Mouse (Mus musculus) midbrain, embryonic 11.5 days (tissue): ENCODE data around the gene Dclk1. TPM values are rescaled to one million over a fixed set of nuclear protein-coding genes. Genes with fewer than 3 reads are reported as not detected.

ENCODE experiments used
- ATAC-seq: fragments of 200-750 bp; cut with Nextera tagmentation; 2 replicates; pipeline ENCODE4 v1.8.0; 2017; ENCODE audit warnings: moderate TSS enrichment, moderate library complexity; ENCODE audit not compliant: low FRiP score
- DNase-seq: peaks from one replicate; pipeline ENCODE4 v3.0.0; 2015; ENCODE audit warnings: low spot score; ENCODE audit errors: missing footprints
- H3K27ac ChIP-seq: fragments of 300-500 bp; sonication (generic); 2 replicates; pipeline ENCODE4 v1.5.1; 2014; ENCODE audit warnings: low read depth, low read length
- H3K27me3 ChIP-seq: fragments of 300-500 bp; sonication (generic); 2 replicates; pipeline ENCODE4 v1.6.1; 2014; ENCODE audit warnings: mild to moderate bottlenecking, low read length, moderate library complexity, mixed read lengths; ENCODE audit not compliant: control insufficient read depth, insufficient read depth
- H3K36me3 ChIP-seq: fragments of 300-500 bp; sonication (generic); 2 replicates; pipeline ENCODE4 v1.6.1; 2014; ENCODE audit warnings: mild to moderate bottlenecking, low read length, moderate library complexity, mixed read lengths; ENCODE audit not compliant: control insufficient read depth, insufficient read depth
- H3K4me1 ChIP-seq: fragments of 300-500 bp; sonication (generic); 2 replicates; pipeline ENCODE4 v1.6.1; 2014; ENCODE audit warnings: low read length; ENCODE audit not compliant: control insufficient read depth, insufficient read depth
- H3K4me2 ChIP-seq: fragments of 300-500 bp; sonication (generic); 2 replicates; pipeline ENCODE4 v1.6.1; 2014; ENCODE audit warnings: mild to moderate bottlenecking, moderate library complexity
- H3K4me3 ChIP-seq: fragments of 300-500 bp; sonication (generic); 2 replicates; pipeline ENCODE4 v1.5.1; 2014; ENCODE audit warnings: low read depth, low read length
- H3K9ac ChIP-seq: fragments of 300-500 bp; sonication (generic); 2 replicates; pipeline ENCODE4 v1.6.1; 2014; ENCODE audit warnings: low read length
- H3K9me3 ChIP-seq: fragments of 300-500 bp; sonication (generic); 2 replicates; pipeline ENCODE4 v1.6.1; 2016; ENCODE audit warnings: low read length; ENCODE audit not compliant: control insufficient read depth
- WGBS: fragments of 180-500 bp; shearing (Covaris S2); extraction: QIAGEN DNeasy Blood & Tissue Kit; methylation state at CpG from one replicate; pipeline ENCODE4 v1.1.7; 2014; 5-methylcytosine and 5-hydroxymethylcytosine counted together
- polyA plus RNA-seq: library from polyadenylated mRNA; unstranded; fragments of >200 nt; fragmentation: Nextera tagmentation; extraction: Ambion mirVana; gene quantifications from 2 replicates; pipeline ENCODE4 v1.2.1, GENCODE M21; 2014

Gene Dclk1
- polyA plus RNA-seq, 1 experiment from 2014 or later: 63.2 TPM

DNA sequence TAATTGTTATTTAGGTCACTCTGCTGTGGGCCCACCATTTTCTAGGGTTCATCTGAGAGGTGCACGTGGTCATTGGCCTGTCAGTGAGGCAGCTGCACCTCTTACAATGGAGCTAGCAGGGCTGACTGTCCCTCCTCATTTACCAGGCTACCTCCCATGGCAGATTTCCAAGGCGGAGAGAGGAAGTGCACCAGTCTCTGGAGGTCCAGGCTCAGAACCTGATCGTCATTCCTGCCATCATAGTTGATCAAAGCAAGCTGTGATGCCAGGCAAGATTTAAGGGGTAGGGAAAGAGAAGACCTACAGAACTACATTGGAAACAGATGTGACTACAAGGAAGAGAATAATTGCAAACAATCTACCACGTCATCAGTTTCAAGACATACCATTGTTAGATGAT is 308.8 kb downstream of the Dclk1 start:
- 78% methylated on average over 4 of the region's 4 CpGs for WGBS
- DNase-seq (no peak), ATAC-seq (no peak)
- no peaks in the 10 kb centered on the region for H3K9me3 ChIP-seq
- H3K36me3 ChIP-seq: no peaks in the 10 kb centered on the region
- H3K27me3 ChIP-seq: no peaks in the 10 kb centered on the region
- no peak overlapping the region for H3K27ac ChIP-seq
- H3K4me1 ChIP-seq: no peaks in the 10 kb centered on the region
- H3K4me2 ChIP-seq: no peak overlapping the region
- no peak overlapping the region for H3K4me3 ChIP-seq
- H3K9ac ChIP-seq: no peak overlapping the region

- Histone ChIP-seq H3K4me1 (no peaks in the 10 kb centered on the region), H3K36me3 (no peaks in the 10 kb centered on the region), H3K4me2 (no peak overlapping the region), H3K27ac (no peak overlapping the region), H3K9ac (no peak overlapping the region), H3K9me3 (no peaks in the 10 kb centered on the region), H3K27me3 (no peaks in the 10 kb centered on the region), H3K4me3 (no peak overlapping the region)
- DNase-seq (no peak), ATAC-seq (no peak)
- WGBS: 87% methylated on average over 4 of the region's 4 CpGs
These were observed 309.7 kb downstream of the Dclk1 start for GRCm38 (mm10) chr3:55551912-55552311.

- no peaks in the 10 kb centered on the region for H3K4me1 ChIP-seq
- H3K4me2 ChIP-seq: no peak overlapping the region
- H3K27me3 ChIP-seq: no peaks in the 10 kb centered on the region
- H3K9ac ChIP-seq: no peak overlapping the region
- H3K36me3 ChIP-seq: no peaks in the 10 kb centered on the region
- 89% methylated on average over 9 of the region's 9 CpGs for WGBS
- no peak overlapping the region for H3K27ac ChIP-seq
- ATAC-seq (no peak), DNase-seq (no peak)
- no peak overlapping the region for H3K4me3 ChIP-seq
- no peaks in the 10 kb centered on the region for H3K9me3 ChIP-seq
These were observed 310.9 kb downstream of the Dclk1 start for GRCm38 (mm10) chr3:55553031-55553430.

- no peaks in the 10 kb centered on the region for H3K9me3 ChIP-seq
- no peak for DNase-seq
- no peak for ATAC-seq
- H3K4me1 ChIP-seq: no peaks in the 10 kb centered on the region
- H3K9ac ChIP-seq: no peak overlapping the region
- no peak overlapping the region for H3K4me2 ChIP-seq
- H3K36me3 ChIP-seq: no peaks in the 10 kb centered on the region
- WGBS: 69% methylated on average over 6 of the region's 6 CpGs
- H3K27ac ChIP-seq: no peak overlapping the region
- no peak overlapping the region for H3K4me3 ChIP-seq
- no peaks in the 10 kb centered on the region for H3K27me3 ChIP-seq
These were observed 313.7 kb downstream of the Dclk1 start for GRCm38 (mm10) chr3:55555848-55556247.

- Histone ChIP-seq H3K9me3 (no peaks in the 10 kb centered on the region), H3K27ac (no peak overlapping the region), H3K4me2 (no peak overlapping the region), H3K27me3 (no peaks in the 10 kb centered on the region), H3K9ac (no peak overlapping the region), H3K36me3 (no peaks in the 10 kb centered on the region), H3K4me3 (no peak overlapping the region), H3K4me1 (no peaks in the 10 kb centered on the region)
- DNase-seq (no peak), ATAC-seq (no peak)
- WGBS: 87% methylated on average over 1 of the region's 1 CpGs
These were observed 316.4 kb downstream of the Dclk1 start for GRCm38 (mm10) chr3:55558570-55558969.

- Histone ChIP-seq H3K4me3 (no peak overlapping the region), H3K9ac (no peak overlapping the region), H3K27ac (no peak overlapping the region), H3K27me3 (no peaks in the 10 kb centered on the region), H3K4me2 (no peak overlapping the region), H3K4me1 (peaks cover 10% of the 10 kb centered on the region), H3K36me3 (no peaks in the 10 kb centered on the region), H3K9me3 (no peaks in the 10 kb centered on the region)
- ATAC-seq (no peak), DNase-seq (no peak)
- 90% methylated on average over 3 of the region's 3 CpGs for WGBS
These were observed 325.3 kb downstream of the Dclk1 start for GRCm38 (mm10) chr3:55567476-55567875.

GRCm38 (mm10) chr3:55569539-55569938 is 327.4 kb downstream of the Dclk1 start:
- Histone ChIP-seq H3K4me2 (no peak overlapping the region), H3K4me1 (peaks cover 10% of the 10 kb centered on the region), H3K9ac (no peak overlapping the region), H3K27ac (no peak overlapping the region), H3K4me3 (no peak overlapping the region), H3K36me3 (no peaks in the 10 kb centered on the region), H3K9me3 (no peaks in the 10 kb centered on the region), H3K27me3 (no peaks in the 10 kb centered on the region)
- no peak for DNase-seq
- no peak for ATAC-seq
- 81% methylated on average over 10 of the region's 10 CpGs for WGBS

DNA sequence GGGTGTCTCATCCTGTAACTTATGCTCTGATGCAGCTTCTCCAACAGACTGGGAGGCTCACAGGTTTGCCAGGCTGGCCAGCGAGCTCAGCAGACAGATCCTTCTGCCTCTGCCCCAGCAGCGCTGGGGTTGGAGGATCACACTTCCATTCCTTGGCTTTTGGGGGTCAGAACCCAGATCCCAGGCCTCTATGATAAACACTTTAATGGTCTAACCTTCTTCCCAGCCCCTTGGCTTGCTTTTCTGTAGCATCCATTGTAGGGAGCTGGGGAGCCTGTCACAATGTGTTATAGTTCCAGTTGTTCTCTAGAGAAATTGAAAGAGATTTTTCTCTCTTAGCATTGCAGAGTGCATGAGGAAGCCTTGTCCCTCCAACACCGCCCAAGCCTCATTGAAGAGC is 328.9 kb downstream of the Dclk1 start:
- no peaks in the 10 kb centered on the region for H3K27me3 ChIP-seq
- H3K4me3 ChIP-seq: no peak overlapping the region
- DNase-seq (peak; percentile 75), ATAC-seq (no peak)
- H3K4me2 ChIP-seq: no peak overlapping the region
- no peaks in the 10 kb centered on the region for H3K9me3 ChIP-seq
- H3K9ac ChIP-seq: no peak overlapping the region
- no peak overlapping the region for H3K27ac ChIP-seq
- WGBS: 90% methylated on average over 3 of the region's 3 CpGs
- H3K36me3 ChIP-seq: no peaks in the 10 kb centered on the region
- peaks cover 13% of the 10 kb centered on the region for H3K4me1 ChIP-seq

- H3K27ac ChIP-seq: peak overlapping the region; percentile 52
- no peak overlapping the region for H3K9ac ChIP-seq
- peaks cover 13% of the 10 kb centered on the region for H3K4me1 ChIP-seq
- 44% methylated on average over 11 of the region's 11 CpGs for WGBS
- ATAC-seq (peak; percentile 70), DNase-seq (peak; percentile 87)
- H3K36me3 ChIP-seq: no peaks in the 10 kb centered on the region
- H3K9me3 ChIP-seq: no peaks in the 10 kb centered on the region
- no peak overlapping the region for H3K4me2 ChIP-seq
- no peaks in the 10 kb centered on the region for H3K27me3 ChIP-seq
- no peak overlapping the region for H3K4me3 ChIP-seq
These were observed 329.6 kb downstream of the Dclk1 start for GRCm38 (mm10) chr3:55571552-55572296.
